Mouse (Mus musculus) ES-E14 (cell line): ENCODE results near the gene Cxcl15. TPM values are rescaled to one million over a fixed set of nuclear protein-coding genes. Genes with fewer than 3 reads are reported as not detected.

ENCODE experiments used
- DNase-seq: peaks from one replicate; pipeline ENCODE4 v3.0.0-alpha.2; 2013; ENCODE audit warnings: low read depth, low spot score
- H3K27ac ChIP-seq: 2 replicates; pipeline ENCODE4 v1.5.1; 2012; ENCODE audit warnings: low read depth, mild to moderate bottlenecking, low read length, moderate library complexity, mixed read lengths; ENCODE audit not compliant: poor library complexity, insufficient read depth, severe bottlenecking
- H3K36me3 ChIP-seq: 2 replicates; pipeline ENCODE4 v1.6.1; 2012; ENCODE audit warnings: mild to moderate bottlenecking, low read length, moderate library complexity, mixed read lengths; ENCODE audit not compliant: control insufficient read depth, poor library complexity, insufficient read depth, severe bottlenecking
- H3K4me1 ChIP-seq, 2 experiments: fragments of 150-350 bp in 1 of 2; sonication (generic) in 1 of 2; 2 replicates each; pipeline ENCODE4 v1.6.1; 2012; ENCODE audit warnings: low read length in 2 of 2, mild to moderate bottlenecking in 1 of 2, mixed read lengths in 1 of 2; ENCODE audit not compliant: control insufficient read depth in 2 of 2, insufficient read depth in 2 of 2, poor library complexity in 1 of 2
- H3K4me3 ChIP-seq, 2 experiments: fragments of 150-350 bp in 1 of 2; sonication (generic) in 1 of 2; 2 replicates each; pipeline ENCODE4 v1.5.1; 2012; ENCODE audit warnings: low read length in 2 of 2, low read depth in 1 of 2, mild to moderate bottlenecking in 1 of 2, mixed read lengths in 1 of 2; ENCODE audit not compliant: insufficient read depth in 1 of 2, poor library complexity in 1 of 2, severe bottlenecking in 1 of 2
- H3K9ac ChIP-seq: 2 replicates; pipeline ENCODE4 v1.6.1; 2012; ENCODE audit warnings: low read depth, mild to moderate bottlenecking, low read length, mixed read lengths; ENCODE audit not compliant: poor library complexity, insufficient read depth, severe bottlenecking
- H3K9me3 ChIP-seq: fragments of 150-350 bp; sonication (generic); 2 replicates; pipeline ENCODE4 v1.6.1; 2012; ENCODE audit warnings: low read depth, mild to moderate bottlenecking, low read length; ENCODE audit not compliant: control insufficient read depth, insufficient read depth
- CHD2 ChIP-seq: IDR thresholded peaks from 2 replicates; pipeline ENCODE4 v1.6.1; 2014; ENCODE audit warnings: mild to moderate bottlenecking, low read depth, low read length, inconsistent platforms
- HCFC1 ChIP-seq: IDR thresholded peaks from 2 replicates; pipeline ENCODE4 v1.6.1; 2012; ENCODE audit warnings: low read length, inconsistent platforms, borderline replicate concordance; ENCODE audit not compliant: insufficient read depth
- MAFK ChIP-seq: IDR thresholded peaks from 2 replicates; pipeline ENCODE4 v1.6.1; 2014; ENCODE audit warnings: mild to moderate bottlenecking, low read depth, low read length, inconsistent platforms; ENCODE audit not compliant: insufficient read depth
- ZC3H11A ChIP-seq: IDR thresholded peaks from 2 replicates; pipeline ENCODE4 v1.6.1; 2012; ENCODE audit warnings: low read depth, mild to moderate bottlenecking, inconsistent platforms, low read length, borderline replicate concordance
- ZNF384 ChIP-seq: IDR thresholded peaks from 2 replicates; pipeline ENCODE4 v1.6.1; 2012; ENCODE audit warnings: low read depth, low read length, inconsistent platforms
- in situ Hi-C, 2 experiments: fragments of 600-800 bp; cut with MboI; formaldehyde crosslinking; loops; one replicate each; pipeline ENCODE4 v1.15.1; 2025; ENCODE audit warnings: low sequenced_read_pairs in 2 of 2, inconsistent platforms in 1 of 2; ENCODE audit not compliant: unreplicated experiment in 2 of 2
- total RNA-seq: library from RNA; depleted of rRNA; stranded (reverse); fragments of 300-350 nt; gene quantifications from 2 replicates; pipeline ENCODE4 v1.2.3, GENCODE M21; 2012

Cxcl15 gene
- total RNA-seq, 1 experiment = not detected

DNA sequence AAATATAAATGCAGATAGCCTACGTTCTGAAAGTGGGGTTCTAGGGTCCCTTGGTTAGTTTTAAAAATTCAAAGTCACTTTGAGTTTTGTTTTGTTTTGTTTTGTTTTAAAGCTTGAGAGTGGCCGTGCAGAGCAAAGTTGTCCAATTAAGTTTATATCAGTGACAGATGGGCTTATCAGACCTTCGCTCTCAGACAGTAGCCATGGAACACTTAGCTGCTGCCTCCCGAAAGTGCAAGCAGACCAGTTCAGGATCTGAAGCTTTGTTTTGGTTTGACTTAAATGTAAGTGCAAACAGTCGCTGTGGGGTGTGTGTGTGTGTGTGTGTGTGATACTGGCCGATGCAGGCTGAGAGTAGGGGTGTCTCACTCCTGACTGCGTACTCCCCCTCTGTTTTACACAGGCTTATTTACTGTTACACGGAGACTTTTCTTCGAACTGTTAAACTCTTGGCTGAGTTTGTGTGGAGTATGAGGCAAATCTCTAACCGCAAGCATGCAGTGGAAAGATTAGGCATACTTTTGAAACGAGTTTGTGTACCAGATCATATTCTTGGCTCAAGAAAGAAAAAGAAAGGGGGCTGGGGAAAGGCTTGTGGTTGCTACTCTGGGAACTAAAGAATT lies 37.9 kb downstream of the Cxcl15 start:
- H3K9ac ChIP-seq = no peak overlapping the region
- in situ Hi-C loops = no loop called here
- no peak overlapping the region for H3K4me3 ChIP-seq
- no peak for DNase-seq
- TF ChIP-seq HCFC1 (no peak), CHD2 (no peak), ZC3H11A (no peak), ZNF384 (no peak)
- H3K4me1 ChIP-seq = no peaks in the 10 kb centered on the region
- no peak overlapping the region for H3K27ac ChIP-seq
- H3K9me3 ChIP-seq = no peaks in the 10 kb centered on the region
- no peaks in the 10 kb centered on the region for H3K36me3 ChIP-seq

DNA sequence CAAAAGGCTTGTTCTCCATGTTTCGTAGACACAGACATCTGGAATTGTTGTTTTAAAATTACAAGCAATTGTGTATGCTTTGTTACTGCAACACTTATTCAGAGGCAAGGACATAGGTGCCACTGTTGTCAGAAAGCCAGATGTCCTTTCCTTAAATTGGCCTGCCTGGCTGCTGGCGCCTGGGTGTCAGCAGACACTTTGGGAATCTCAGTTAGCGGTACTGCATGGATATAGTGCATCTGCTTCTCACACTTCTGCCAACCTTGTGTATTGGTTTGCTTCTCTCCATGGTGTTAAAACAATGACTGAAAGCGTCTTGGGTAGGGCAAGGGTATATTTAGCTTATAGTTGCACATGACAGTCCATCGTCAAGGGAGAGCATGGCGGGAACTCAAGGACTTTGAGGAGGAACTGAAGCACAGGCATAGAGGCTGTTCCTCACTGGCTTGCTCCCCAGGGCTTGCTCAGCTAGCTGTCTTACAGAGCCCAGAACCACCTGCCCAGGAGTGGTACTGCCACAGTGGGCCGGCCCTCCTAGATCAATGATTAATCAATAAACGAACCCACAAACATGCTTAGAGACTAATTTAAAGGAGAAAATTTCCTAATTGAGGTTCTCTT lies 38.5 kb downstream of the Cxcl15 start:
- TF ChIP-seq ZC3H11A = no peak
- TF ChIP-seq CHD2 = no peak
- no peak for TF ChIP-seq ZNF384
- TF ChIP-seq HCFC1 = no peak
- TF ChIP-seq MAFK = no peak
- in situ Hi-C loops = no loop called here
- DNase-seq = no peak
- Histone ChIP-seq H3K4me3 (no peak overlapping the region), H3K4me1 (no peaks in the 10 kb centered on the region), H3K9ac (no peak overlapping the region), H3K36me3 (no peaks in the 10 kb centered on the region), H3K27ac (no peak overlapping the region), H3K9me3 (no peaks in the 10 kb centered on the region)

GRCm38 (mm10) chr5:90834436-90834835 lies 40.1 kb downstream of the Cxcl15 start:
- Histone ChIP-seq H3K36me3 (no peaks in the 10 kb centered on the region), H3K4me1 (no peaks in the 10 kb centered on the region), H3K27ac (no peak overlapping the region), H3K4me3 (no peak overlapping the region), H3K9ac (no peak overlapping the region), H3K9me3 (no peaks in the 10 kb centered on the region)
- DNase-seq = no peak
- in situ Hi-C loops = no loop called here
- no peak for TF ChIP-seq CHD2
- no peak for TF ChIP-seq MAFK
- TF ChIP-seq ZC3H11A = no peak
- no peak for TF ChIP-seq HCFC1
- TF ChIP-seq ZNF384 = no peak

GRCm38 (mm10) chr5:90838582-90838981 lies 44.2 kb downstream of the Cxcl15 start:
- in situ Hi-C loops = no loop called here
- Histone ChIP-seq H3K27ac (no peak overlapping the region), H3K4me1 (no peaks in the 10 kb centered on the region), H3K4me3 (no peak overlapping the region), H3K9me3 (no peaks in the 10 kb centered on the region), H3K36me3 (no peaks in the 10 kb centered on the region), H3K9ac (no peak overlapping the region)
- TF ChIP-seq ZNF384 = no peak
- TF ChIP-seq HCFC1 = no peak
- no peak for TF ChIP-seq CHD2
- no peak for TF ChIP-seq MAFK
- TF ChIP-seq ZC3H11A = no peak
- DNase-seq = no peak
